Mouse (Mus musculus) megakaryocyte, embryonic 14.5 days (primary cell): ENCODE measurements around the gene Nt5c1a. TPM values are rescaled to one million over a fixed set of nuclear protein-coding genes. Genes with fewer than 3 reads are reported as not detected.

Source experiments
- H3K27me3 ChIP-seq: replicated peaks from 2 replicates; pipeline ENCODE3; 2012; ENCODE audit warnings: inconsistent platforms
- H3K36me3 ChIP-seq: replicated peaks from 2 replicates; pipeline ENCODE3; 2012; ENCODE audit warnings: low read length, inconsistent platforms, mixed read lengths
- H3K4me1 ChIP-seq: 2 replicates; pipeline ENCODE4 v1.6.1; 2012; ENCODE audit warnings: inconsistent platforms
- H3K4me3 ChIP-seq: replicated peaks from 2 replicates; pipeline ENCODE3; 2012; ENCODE audit warnings: moderate library complexity, mild to moderate bottlenecking, inconsistent platforms
- H3K9me3 ChIP-seq: 2 replicates; pipeline ENCODE4 v1.6.1; 2012; ENCODE audit warnings: inconsistent platforms
- FLI1 ChIP-seq: IDR thresholded peaks from 2 replicates; pipeline ENCODE4 v1.6.1; 2012; ENCODE audit warnings: low read length, inconsistent platforms, mixed read lengths
- GATA1 ChIP-seq: IDR thresholded peaks from 3 replicates; pipeline ENCODE4 v1.6.1; 2012; ENCODE audit warnings: mixed read lengths, low read length, inconsistent platforms, borderline replicate concordance
- polyA plus RNA-seq: library from polyadenylated mRNA; stranded (reverse); fragments of >175 nt; gene quantifications from 2 replicates; pipeline ENCODE4 v1.2.3, GENCODE M21; 2012; ENCODE audit warnings: low replicate concordance; ENCODE audit not compliant: insufficient read depth

The Nt5c1a gene
- polyA plus RNA-seq, 1 experiment = not detected

DNA sequence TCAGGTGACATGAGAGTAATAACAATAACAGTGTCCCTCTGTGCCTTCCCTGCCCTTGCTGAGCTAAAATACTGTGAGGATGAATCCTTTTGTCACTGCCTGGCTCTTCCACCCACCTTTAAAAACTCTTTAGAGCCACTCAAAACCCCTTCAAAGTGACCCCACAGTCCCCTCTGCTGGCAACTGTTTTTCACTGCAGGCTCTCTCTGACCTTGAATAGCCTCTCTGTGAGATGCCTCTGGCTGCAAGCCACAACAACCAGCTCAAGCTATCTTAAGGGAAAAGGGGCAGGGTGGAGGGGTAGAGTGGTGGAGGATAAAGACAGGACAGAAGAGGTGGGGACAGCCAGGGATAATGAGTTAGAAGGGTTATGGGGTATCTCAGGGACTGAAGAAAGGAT is 29.5 kb upstream of the Nt5c1a start:
- peaks cover 10% of the 10 kb centered on the region for H3K9me3 ChIP-seq
- H3K4me3 ChIP-seq = no peak overlapping the region
- H3K27me3 ChIP-seq = peaks cover 77% of the 10 kb centered on the region
- H3K36me3 ChIP-seq = no peaks in the 10 kb centered on the region
- no peak for TF ChIP-seq GATA1
- no peak for TF ChIP-seq FLI1
- peaks cover 17% of the 10 kb centered on the region for H3K4me1 ChIP-seq

DNA sequence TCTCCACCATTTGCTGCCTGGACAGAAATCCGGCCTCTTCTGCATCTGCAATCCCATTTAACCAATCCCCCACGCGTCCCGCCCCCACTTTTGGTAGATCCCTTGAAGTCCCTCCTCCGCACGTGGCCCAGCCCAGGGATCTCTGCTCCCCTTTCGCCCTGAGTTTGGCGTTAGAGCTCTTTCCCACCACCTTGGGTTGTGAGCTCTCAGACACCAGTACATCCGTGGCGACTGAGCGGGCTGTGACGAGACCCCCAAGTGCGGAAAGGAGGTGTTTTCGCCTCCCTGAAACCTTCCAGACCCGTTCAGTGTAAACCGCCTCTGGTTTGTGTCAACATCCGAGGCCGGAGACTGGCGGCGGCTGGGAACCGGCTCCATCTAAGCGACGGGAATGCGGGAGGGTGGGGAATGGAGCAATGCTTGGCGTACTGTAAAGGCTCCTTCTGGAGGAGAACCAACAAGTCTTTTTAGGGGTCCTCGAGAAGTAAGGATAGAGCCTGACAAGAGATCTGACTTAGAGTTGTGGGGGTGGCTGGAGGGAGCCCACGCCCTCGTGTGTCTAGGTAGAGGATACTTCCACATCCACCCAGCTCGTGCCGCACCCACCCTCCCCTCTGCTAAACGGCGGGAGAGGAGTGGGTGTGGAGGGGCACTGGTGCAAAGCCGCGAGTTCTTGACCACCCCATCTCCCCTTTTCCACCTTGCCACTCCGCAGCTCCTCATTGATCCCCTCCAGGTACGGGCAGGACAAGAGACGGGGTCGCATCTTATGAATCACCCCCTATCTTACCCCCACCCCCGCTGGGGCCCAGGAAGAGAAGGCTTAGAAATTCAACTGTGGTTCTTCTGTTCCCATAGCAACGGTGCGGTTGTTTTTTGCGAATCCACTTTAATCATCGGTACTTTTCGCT is 18.7 kb upstream of the Nt5c1a start, which contains the start of gene Hpcal4:
Gene Hpcal4, plus strand, starts transcription at position 900 of the 911 bp plus-strand sequence.
- peaks cover 21% of the 10 kb centered on the region for H3K4me1 ChIP-seq
- H3K9me3 ChIP-seq = peaks cover 17% of the 10 kb centered on the region; the same call in 1 of the 2 replicates
- peaks cover 98% of the 10 kb centered on the region for H3K27me3 ChIP-seq
- H3K36me3 ChIP-seq = no peaks in the 10 kb centered on the region
- H3K4me3 ChIP-seq = peak within 1 kb of the TSS; percentile 88
- TF ChIP-seq GATA1 (no peak), FLI1 (no peak)

DNA sequence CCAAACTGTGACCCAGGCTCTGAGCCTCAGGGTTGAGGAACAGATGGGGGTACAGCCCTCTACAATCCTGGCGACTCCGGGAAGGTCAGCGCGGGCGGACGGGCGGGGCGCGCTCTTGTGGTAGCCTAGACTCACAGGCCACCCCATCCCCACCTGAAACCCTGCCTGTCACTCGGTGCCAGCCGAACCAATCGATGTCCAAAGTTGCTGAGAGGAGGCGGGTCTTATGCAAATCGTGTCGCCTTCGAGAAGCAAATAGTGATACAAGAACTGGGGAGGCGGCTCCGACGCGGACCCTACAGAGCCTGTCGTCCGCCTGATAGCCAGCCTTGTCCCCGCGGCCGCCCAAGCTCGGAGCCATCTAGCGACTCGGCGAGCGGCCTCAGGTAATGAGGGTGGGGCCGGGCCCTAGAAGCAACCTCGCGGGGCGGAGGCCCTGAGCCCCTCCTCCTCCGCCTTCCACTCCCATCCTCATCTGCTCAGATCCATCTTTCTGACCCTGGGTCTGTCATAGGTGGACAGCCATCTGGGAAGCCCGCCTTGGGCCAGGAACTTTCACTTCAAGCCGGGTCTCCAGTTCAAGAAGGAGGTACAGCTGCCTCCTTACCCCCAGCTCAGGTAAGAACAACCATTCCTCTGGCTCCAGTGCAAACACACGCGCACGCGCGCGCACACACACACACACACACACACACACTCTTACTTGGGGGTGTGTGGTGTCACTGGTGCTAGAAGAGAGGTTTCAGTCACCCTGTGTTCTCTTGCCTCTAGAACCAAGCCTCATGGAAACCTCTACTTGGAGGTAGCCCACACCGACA is 17.9 kb upstream of the Nt5c1a start:
- peaks cover 17% of the 10 kb centered on the region; the same call in 1 of the 2 replicates for H3K9me3 ChIP-seq
- peak overlapping the region; percentile 88 for H3K4me3 ChIP-seq
- no peaks in the 10 kb centered on the region for H3K36me3 ChIP-seq
- H3K4me1 ChIP-seq = peaks cover 27% of the 10 kb centered on the region
- no peak for TF ChIP-seq FLI1
- no peak for TF ChIP-seq GATA1
- H3K27me3 ChIP-seq = peaks cover 99% of the 10 kb centered on the region

DNA sequence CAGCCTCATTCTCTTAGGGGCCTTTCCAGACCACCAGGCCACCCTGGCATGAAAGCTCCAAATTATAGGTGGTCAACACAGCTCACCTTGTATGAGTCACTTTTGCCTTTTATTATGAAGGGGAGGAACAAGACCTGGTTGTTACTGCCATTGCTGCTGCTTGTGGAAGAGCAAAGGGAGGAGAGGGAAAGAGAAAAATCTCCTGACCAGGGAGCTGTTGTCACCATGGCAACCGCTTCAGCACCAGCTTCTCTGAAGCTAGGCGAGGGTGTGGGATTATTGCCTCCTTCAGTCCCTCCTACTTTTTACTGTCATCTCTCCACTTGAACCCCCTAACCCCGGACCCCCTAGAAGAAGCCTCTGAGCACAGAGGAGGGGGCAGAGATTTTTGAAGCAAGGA is 16.5 kb upstream of the Nt5c1a start:
- TF ChIP-seq FLI1 (no peak), GATA1 (no peak)
- peaks cover 27% of the 10 kb centered on the region for H3K4me1 ChIP-seq
- peaks cover 99% of the 10 kb centered on the region for H3K27me3 ChIP-seq
- peaks cover 13% of the 10 kb centered on the region; the same call in 1 of the 2 replicates for H3K9me3 ChIP-seq
- no peak overlapping the region for H3K4me3 ChIP-seq
- H3K36me3 ChIP-seq = no peaks in the 10 kb centered on the region

DNA sequence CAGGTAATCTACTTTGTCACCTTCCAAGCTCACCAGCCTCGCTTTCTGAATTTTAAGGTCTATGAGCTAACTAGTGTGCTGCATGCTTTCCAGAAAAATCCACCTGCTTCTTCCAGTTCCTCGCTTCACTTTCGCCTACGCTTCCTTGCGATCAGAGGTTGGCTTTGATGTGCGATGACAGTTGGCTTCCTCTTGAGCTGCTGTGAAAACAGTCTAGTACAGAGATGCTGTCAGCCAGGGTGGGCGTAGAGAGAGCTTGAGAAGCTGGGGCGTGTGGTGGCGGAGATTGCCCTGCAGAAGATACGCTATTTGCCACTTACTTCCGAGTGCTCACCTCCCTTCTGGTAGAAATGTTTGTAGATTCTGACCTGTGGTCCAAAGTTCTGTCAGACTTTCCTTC is 9.0 kb upstream of the Nt5c1a start:
- Histone ChIP-seq H3K9me3 (peaks cover 6% of the 10 kb centered on the region; the same call in 1 of the 2 replicates), H3K4me1 (peaks cover 25% of the 10 kb centered on the region), H3K4me3 (no peak overlapping the region), H3K36me3 (no peaks in the 10 kb centered on the region), H3K27me3 (peaks cover 94% of the 10 kb centered on the region)
- TF ChIP-seq GATA1 = no peak
- no peak for TF ChIP-seq FLI1

DNA sequence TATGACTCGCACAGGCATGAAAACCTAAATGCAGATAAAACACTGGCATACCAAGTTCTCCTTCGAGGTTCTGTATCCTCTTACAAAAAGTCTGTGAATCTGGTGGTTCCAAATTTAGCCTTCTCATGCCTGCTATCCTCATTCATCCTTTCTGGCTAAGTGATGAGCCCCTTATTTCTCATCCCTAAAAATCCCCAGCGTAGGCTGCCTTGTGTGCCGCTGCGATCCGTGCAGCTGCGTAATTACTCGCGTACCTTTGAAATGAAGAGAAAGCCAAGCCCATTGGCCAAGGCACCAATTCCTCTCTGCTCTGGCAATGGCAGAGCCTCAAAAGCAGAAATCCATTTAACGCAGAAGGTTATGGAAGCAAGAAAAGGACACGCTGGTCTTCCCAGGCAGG is 7.5 kb upstream of the Nt5c1a start:
- peaks cover 20% of the 10 kb centered on the region for H3K4me1 ChIP-seq
- no peaks in the 10 kb centered on the region for H3K36me3 ChIP-seq
- no peak overlapping the region for H3K4me3 ChIP-seq
- peaks cover 94% of the 10 kb centered on the region for H3K27me3 ChIP-seq
- TF ChIP-seq FLI1 = no peak
- no peak for TF ChIP-seq GATA1
- 0 out of 2 replicates have a peak, but pooled peaks cover 3% of the 10 kb centered on the region for H3K9me3 ChIP-seq

DNA sequence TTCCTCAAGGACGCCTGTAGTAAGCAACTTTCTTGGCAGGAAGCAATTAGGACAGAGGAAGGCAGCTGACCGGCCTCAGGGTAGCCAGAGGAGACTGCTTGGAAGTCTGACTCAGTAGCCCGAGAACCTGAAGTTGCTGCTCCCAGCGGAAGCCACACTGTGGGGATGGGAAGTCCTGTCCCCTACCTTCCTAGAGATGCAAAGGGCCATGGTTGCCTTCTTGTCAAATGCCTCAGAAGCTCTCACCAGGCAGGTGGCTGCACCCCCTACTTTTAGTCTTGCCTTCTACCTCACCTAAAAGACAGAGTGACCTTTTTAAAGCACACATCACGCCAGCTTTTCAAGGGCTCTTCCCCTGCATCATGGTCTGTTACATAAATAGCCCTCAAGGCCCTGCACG is 4.6 kb upstream of the Nt5c1a start:
- Histone ChIP-seq H3K4me1 (peaks cover 32% of the 10 kb centered on the region), H3K36me3 (no peaks in the 10 kb centered on the region), H3K27me3 (peaks cover 94% of the 10 kb centered on the region), H3K4me3 (no peak overlapping the region), H3K9me3 (0 out of 2 replicates have a peak, but pooled peaks cover 3% of the 10 kb centered on the region)
- TF ChIP-seq GATA1 (no peak), FLI1 (no peak)

DNA sequence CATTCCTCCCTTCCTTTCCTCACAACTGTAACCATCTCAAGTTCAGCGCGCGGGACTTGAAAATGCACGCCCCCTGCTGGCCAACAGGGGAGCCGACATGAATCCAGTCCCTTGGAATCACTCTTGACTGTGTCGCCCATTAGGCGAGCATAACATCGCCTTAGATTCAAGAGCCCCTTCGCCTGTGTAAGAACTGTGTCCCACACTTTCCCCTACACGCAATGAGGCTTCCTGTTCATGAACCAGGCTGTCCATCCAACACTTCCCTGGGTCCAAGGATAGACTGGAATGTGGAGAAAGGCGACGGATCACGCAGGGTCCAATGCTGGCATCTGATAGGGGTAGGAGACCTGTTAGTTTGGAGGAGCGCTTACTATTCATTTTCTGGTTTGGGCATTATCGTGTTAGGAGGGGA is 526 bp upstream of the Nt5c1a start:
- peaks cover 84% of the 10 kb centered on the region for H3K27me3 ChIP-seq

DNA sequence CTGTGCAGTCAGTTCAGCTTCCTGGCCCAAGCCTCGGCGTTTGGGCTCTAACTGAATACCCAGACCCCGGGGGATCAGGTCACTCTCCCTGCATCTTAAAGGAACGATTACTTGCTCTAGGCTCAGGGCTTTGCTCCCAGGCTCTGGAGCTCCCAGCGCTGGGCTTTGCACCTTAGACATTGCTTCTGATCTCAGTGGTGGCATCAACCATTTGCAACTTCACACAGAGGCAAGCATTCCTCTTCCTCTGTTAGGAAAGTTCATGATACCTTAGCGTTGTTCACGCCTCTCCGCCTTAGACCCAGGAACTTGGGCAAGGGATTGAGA is 753 bp downstream of the Nt5c1a start:
- H3K36me3 ChIP-seq = no peaks in the 10 kb centered on the region
- peaks cover 85% of the 10 kb centered on the region for H3K27me3 ChIP-seq
- no peak overlapping the region for H3K4me3 ChIP-seq
- peaks cover 28% of the 10 kb centered on the region for H3K4me1 ChIP-seq
- TF ChIP-seq FLI1 = no peak
- no peak for TF ChIP-seq GATA1
- no peaks in the 10 kb centered on the region; the same call in 1 of the 2 replicates for H3K9me3 ChIP-seq

More for the DNA sequence above, 526 bp upstream of the Nt5c1a start:
- peak overlapping the region; percentile 70 for H3K4me3 ChIP-seq
- H3K4me1 ChIP-seq = peaks cover 33% of the 10 kb centered on the region
- TF ChIP-seq GATA1 = no peak
- TF ChIP-seq FLI1 = no peak
- no peaks in the 10 kb centered on the region for H3K9me3 ChIP-seq
- H3K36me3 ChIP-seq = no peaks in the 10 kb centered on the region

DNA sequence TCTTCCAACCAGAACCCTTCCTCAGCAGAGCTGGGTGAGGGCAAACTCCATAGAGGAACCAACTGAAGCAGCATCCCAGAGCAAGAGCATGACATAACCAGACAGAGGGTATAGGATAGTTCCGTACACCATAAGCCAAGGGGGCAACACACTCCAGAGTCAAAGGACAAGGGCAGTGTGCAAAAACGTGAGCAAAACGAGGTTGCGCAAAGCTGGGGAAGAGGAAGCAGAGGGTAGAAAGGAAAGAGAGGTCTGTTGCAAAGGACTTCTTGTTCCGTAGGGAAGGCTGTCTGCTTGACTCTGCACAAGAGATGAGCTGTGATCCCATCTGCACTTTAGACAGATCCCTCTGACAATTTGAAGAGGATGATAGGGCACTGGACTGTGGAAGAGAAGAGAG is 6.0 kb downstream of the Nt5c1a start:
- Histone ChIP-seq H3K36me3 (no peaks in the 10 kb centered on the region), H3K27me3 (peaks cover 85% of the 10 kb centered on the region), H3K4me1 (peaks cover 18% of the 10 kb centered on the region), H3K4me3 (no peak overlapping the region), H3K9me3 (no peaks in the 10 kb centered on the region; the same call in 1 of the 2 replicates)
- TF ChIP-seq FLI1 (no peak), GATA1 (no peak)
